Mouse (Mus musculus) midbrain, embryonic 15.5 days (tissue): ENCODE results near the gene Fcgbp. TPM values are rescaled to one million over a fixed set of nuclear protein-coding genes. Genes with fewer than 3 reads are reported as not detected.

Source experiments
- ATAC-seq: fragments of 200-750 bp; cut with Nextera tagmentation; replicated peaks from 2 replicates; pipeline ENCODE4 v1.8.0; 2017; ENCODE audit warnings: moderate TSS enrichment
- H3K27ac ChIP-seq: fragments of 300-500 bp; sonication (generic); 2 replicates; pipeline ENCODE4 v1.5.1; 2015; ENCODE audit warnings: mild to moderate bottlenecking, inconsistent platforms
- H3K27me3 ChIP-seq: fragments of 300-500 bp; sonication (generic); replicated peaks from 2 replicates; pipeline ENCODE4 v1.6.1; 2015; ENCODE audit warnings: inconsistent platforms
- H3K36me3 ChIP-seq: fragments of 300-500 bp; sonication (generic); replicated peaks from 2 replicates; pipeline ENCODE4 v1.6.1; 2015; ENCODE audit warnings: inconsistent platforms
- H3K4me1 ChIP-seq: fragments of 300-500 bp; sonication (generic); 2 replicates; pipeline ENCODE4 v1.6.1; 2015; ENCODE audit warnings: inconsistent platforms
- H3K4me2 ChIP-seq: fragments of 300-500 bp; sonication (generic); 2 replicates; pipeline ENCODE4 v1.6.1; 2015; ENCODE audit warnings: inconsistent platforms, mild to moderate bottlenecking, moderate library complexity
- H3K4me3 ChIP-seq: fragments of 300-500 bp; sonication (generic); 2 replicates; pipeline ENCODE4 v1.5.1; 2015; ENCODE audit warnings: mild to moderate bottlenecking, inconsistent platforms
- H3K9ac ChIP-seq: fragments of 300-500 bp; sonication (generic); 2 replicates; pipeline ENCODE4 v1.6.1; 2015; ENCODE audit warnings: mild to moderate bottlenecking, inconsistent platforms
- H3K9me3 ChIP-seq: fragments of 300-500 bp; sonication (generic); 2 replicates; pipeline ENCODE4 v1.6.1; 2016; ENCODE audit warnings: inconsistent platforms
- WGBS: fragments of 180-500 bp; shearing (Covaris S2); methylation state at CpG from one replicate; pipeline ENCODE4 v1.1.7; 2015; ENCODE audit warnings: mixed read lengths; 5-methylcytosine and 5-hydroxymethylcytosine counted together
- polyA plus RNA-seq: library from polyadenylated mRNA; unstranded; fragments of >200 nt; fragmentation: Nextera tagmentation; extraction: Ambion mirVana; gene quantifications from 2 replicates; pipeline ENCODE4 v1.2.1, GENCODE M21; 2015

Gene Fcgbp
- polyA plus RNA-seq, 1 experiment from 2014 or later = 0.66 TPM

DNA sequence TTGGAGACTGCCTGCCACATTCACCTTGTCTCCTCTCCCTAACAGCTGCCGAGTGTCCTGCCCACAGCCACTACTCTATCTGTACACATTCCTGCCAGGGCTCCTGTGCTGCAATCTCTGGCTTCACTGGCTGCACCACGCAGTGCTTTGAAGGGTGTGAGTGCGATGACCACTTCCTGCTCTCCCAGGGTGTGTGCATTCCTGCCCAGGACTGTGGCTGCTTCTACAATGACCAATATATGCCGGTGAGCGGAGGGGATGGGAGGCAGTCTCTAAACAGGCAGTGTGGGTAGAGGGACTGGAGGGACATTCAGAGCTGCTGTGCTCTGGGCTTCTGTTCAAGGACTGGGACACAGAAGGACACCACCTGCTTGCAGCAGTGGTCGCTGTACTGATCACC lies 88.3 kb downstream of the Fcgbp start:
- Histone ChIP-seq H3K4me2 (no peak overlapping the region), H3K36me3 (no peaks in the 10 kb centered on the region), H3K27ac (no peak overlapping the region), H3K4me3 (no peak overlapping the region), H3K27me3 (no peaks in the 10 kb centered on the region), H3K9ac (no peak overlapping the region), H3K4me1 (no peaks in the 10 kb centered on the region), H3K9me3 (no peaks in the 10 kb centered on the region)
- no peak for ATAC-seq
- WGBS = 67% methylated on average over 6 of the region's 6 CpGs

DNA sequence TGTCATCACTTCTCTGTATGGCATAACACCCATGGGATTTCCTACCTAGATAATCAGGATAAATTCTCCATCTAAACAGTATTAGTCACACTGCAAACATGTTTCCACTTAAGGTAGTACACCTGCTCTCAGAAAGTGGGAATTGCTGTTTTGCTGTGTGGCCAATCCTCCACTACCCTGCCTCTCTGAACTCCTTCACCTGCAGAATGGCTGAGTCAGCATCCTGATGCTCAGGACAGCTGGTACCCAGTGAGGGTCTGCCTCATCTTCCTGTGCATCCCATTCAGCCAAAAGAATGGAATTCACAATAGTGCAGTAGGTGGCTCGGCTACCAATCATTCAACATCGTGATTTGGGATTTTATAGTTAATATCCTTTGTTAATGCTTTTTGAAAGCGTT lies 88.9 kb downstream of the Fcgbp start:
- H3K36me3 ChIP-seq = no peaks in the 10 kb centered on the region
- WGBS = 74% methylated on average over 3 of the region's 3 CpGs
- no peaks in the 10 kb centered on the region for H3K4me1 ChIP-seq
- no peak overlapping the region for H3K4me2 ChIP-seq
- H3K4me3 ChIP-seq = no peak overlapping the region
- H3K9ac ChIP-seq = no peak overlapping the region
- no peak overlapping the region for H3K27ac ChIP-seq
- ATAC-seq = no peak
- H3K9me3 ChIP-seq = no peaks in the 10 kb centered on the region
- no peaks in the 10 kb centered on the region for H3K27me3 ChIP-seq

DNA sequence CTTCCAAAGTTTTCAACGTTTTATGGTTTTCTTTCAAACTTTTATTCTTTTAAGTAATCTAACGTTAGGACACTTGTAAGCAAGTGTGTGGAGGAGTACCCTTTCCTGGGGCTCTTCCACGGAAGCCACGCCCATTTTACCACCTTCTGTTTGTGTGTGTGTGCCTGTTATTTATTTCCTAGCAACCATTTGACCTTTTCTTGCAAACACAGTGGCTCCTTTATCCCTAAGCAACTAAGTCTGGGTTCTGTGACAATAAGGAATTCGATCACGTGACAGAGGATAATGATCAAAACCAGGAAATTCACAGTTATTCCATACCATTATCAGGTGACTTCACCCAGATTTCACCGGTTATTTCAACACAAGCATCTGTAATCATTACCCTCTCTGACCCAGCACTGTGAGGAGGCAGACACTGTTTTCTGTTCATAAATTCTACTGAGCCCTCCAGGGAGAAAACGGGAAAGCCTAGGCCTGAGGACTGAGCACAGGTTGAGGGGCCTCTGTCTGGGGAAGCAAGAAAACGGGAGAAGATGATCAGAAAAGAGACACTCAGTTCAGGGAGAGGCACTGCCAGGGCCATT lies 90.2 kb downstream of the Fcgbp start:
- Histone ChIP-seq H3K4me3 (no peak overlapping the region), H3K27me3 (no peaks in the 10 kb centered on the region), H3K4me1 (no peaks in the 10 kb centered on the region), H3K9me3 (no peaks in the 10 kb centered on the region), H3K27ac (no peak overlapping the region), H3K4me2 (no peak overlapping the region), H3K36me3 (no peaks in the 10 kb centered on the region), H3K9ac (peak overlapping the region; percentile 6; the same call in 1 of the 2 replicates)
- 63% methylated on average over 9 of the region's 9 CpGs for WGBS
- ATAC-seq = no peak

DNA sequence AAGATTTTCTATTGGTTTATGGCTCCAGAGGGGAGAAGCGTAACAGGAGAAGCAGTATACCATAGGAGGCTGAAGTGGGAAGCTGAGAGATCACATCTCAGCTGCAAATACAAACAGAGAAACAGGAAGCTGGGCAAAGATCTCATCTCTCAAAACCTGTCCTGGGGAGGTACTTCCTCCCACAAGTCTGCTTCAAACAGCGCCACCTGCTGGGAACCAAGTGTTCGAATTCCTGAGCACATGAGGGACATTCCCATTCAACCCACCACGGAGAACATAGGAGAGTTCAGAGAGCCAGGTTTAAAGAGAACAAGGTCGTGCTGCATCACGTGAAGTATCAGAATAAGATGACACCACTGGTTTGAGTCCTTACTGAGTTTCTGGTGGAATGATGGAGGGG lies 94.4 kb downstream of the Fcgbp start:
- no peaks in the 10 kb centered on the region for H3K9me3 ChIP-seq
- no peak for ATAC-seq
- peaks cover 17% of the 10 kb centered on the region for H3K4me1 ChIP-seq
- no peaks in the 10 kb centered on the region for H3K36me3 ChIP-seq
- H3K27ac ChIP-seq = no peak overlapping the region
- H3K4me3 ChIP-seq = no peak overlapping the region
- WGBS = 80% methylated on average over 6 of the region's 6 CpGs
- H3K4me2 ChIP-seq = no peak overlapping the region
- H3K27me3 ChIP-seq = no peaks in the 10 kb centered on the region
- no peak overlapping the region for H3K9ac ChIP-seq

DNA sequence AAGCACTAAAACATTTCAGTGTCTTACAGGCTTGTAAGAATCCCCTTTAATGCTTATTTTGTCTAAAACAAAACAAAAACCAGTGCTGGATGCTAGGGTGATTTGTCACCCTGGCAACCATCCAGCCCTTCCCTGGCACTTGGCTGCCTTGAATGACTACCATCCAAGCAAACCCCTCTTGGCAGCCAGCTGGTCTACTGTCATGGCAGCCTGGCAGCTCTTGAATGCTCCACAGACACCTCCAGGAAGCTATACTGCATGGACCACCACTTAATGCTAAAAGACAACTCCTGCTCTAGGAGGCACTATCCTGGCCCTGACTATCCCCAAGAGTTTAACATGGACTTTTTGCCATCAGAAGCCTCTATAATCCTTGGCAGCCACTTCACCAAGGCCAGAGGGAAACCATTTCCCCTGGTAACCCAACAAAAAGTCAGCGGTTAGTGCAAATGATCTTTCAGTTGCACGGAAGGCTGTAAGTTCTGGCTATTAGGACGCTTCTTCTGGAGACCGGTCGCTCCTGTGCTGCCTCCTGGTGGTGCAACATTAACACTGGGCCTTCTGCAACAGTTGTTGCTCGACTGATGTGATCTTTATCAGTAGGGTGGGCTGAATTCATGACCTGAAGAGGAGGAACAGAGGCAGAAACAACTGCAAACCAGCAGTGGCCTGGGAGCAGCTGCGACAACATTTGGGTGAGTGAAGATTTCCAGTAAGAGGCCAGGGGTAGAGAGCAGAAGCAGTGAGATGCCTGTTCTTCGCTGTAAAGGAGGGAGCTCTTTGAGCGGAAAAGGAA lies 97.5 kb downstream of the Fcgbp start:
- Histone ChIP-seq H3K4me2 (peak overlapping the region; percentile 86), H3K9ac (peak overlapping the region; percentile 40), H3K27me3 (no peaks in the 10 kb centered on the region), H3K4me1 (peaks cover 33% of the 10 kb centered on the region), H3K4me3 (peak overlapping the region; percentile 76), H3K27ac (peak overlapping the region; percentile 75), H3K36me3 (no peaks in the 10 kb centered on the region), H3K9me3 (no peaks in the 10 kb centered on the region)
- ATAC-seq = peak; percentile 32; the same call in 1 of the 2 replicates
- 7% methylated on average over 9 of the region's 9 CpGs for WGBS

DNA sequence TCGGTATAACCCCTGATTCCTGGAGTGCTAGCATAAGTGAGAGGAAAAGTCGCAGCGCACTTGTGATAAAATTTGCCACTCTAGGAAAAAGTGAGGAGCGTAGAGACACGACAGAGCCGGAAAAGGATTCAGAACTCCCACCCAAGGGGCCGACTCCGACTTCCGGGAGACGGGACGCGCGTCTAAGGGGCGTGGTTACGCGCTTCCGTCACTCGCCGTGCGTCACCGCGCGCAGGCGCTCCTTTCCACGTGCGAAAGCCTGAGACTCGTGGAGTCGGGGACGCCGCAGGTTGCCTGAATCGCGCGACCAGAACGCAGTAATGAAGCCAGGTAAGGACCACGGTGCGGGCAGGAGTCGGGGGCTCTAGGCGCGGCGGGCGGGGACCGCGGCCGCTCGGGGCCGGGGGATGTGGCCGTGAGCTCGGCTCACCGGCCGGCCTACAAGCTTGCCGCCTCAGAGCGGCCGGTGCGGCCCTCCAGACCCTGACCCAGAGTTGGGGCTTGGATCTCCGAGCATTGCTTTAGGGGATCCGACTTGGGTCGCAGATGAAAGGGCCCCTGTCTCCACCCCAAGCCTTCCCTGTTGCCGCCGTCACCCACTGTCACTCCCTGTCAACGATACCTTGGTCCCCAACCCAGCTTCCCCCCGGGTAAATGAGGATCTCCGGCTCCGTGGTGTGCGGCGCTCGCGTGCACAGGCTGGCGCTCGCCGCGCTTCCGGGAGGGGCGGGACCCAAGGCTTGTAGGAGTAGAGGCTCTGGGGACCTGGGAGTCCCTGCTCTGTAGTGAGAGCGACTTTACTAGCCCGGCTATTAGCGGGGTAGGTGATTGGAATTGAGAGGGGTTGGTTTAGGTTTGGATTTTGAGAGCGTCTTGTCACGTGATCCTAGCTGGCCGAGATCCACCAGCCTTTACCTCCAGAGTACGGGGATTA lies 98.7 kb downstream of the Fcgbp start, which contains the start of gene Fbl:
Fbl (plus strand) TSS at position 222 of the 934 bp plus-strand sequence.
- ATAC-seq = peak; percentile 95
- Histone ChIP-seq H3K9me3 (no peaks in the 10 kb centered on the region), H3K9ac (peak within 1 kb of the TSS; percentile 77), H3K4me3 (peak within 1 kb of the TSS; percentile 76), H3K36me3 (no peaks in the 10 kb centered on the region), H3K4me2 (peak within 1 kb of the TSS; percentile 86), H3K27ac (peak within 1 kb of the TSS; percentile 75), H3K4me1 (peaks cover 33% of the 10 kb centered on the region), H3K27me3 (no peaks in the 10 kb centered on the region)
- under 1% methylated on average over 80 of the region's 80 CpGs for WGBS

Other genes with a start within 250 kb of the Fcgbp start
- gene Zfp59, start 232.6 kb upstream of the Fcgbp start, polyA plus RNA-seq = 11.5 and 12.0 TPM in 2 replicates
- gene Zfp607a, start 213.7 kb upstream of the Fcgbp start, polyA plus RNA-seq = 1.2 and 1.5 TPM in 2 replicates
- gene Zfp974, start 141.8 kb upstream of the Fcgbp start, polyA plus RNA-seq = 17.6 and 18.0 TPM in 2 replicates
- 36.0 and 38.8 TPM in 2 replicates for gene Zfp780b, start 92.1 kb upstream of the Fcgbp start, polyA plus RNA-seq
- 6.0 and 7.7 TPM in 2 replicates for gene Zfp850, start 57.1 kb upstream of the Fcgbp start, polyA plus RNA-seq
- 296 and 299 TPM in 2 replicates for gene Psmc4, start 21.1 kb upstream of the Fcgbp start, polyA plus RNA-seq
- gene 9530053A07Rik, start 58.2 kb downstream of the Fcgbp start, polyA plus RNA-seq = 0.05 and 0.06 TPM in 2 replicates
- 75.6 and 78.4 TPM in 2 replicates for gene Fbl, start 98.5 kb downstream of the Fcgbp start, polyA plus RNA-seq
- 16.3 and 18.1 TPM in 2 replicates for gene Dyrk1b, start 108.2 kb downstream of the Fcgbp start, polyA plus RNA-seq
- gene Eid2, start 196.6 kb downstream of the Fcgbp start, polyA plus RNA-seq = 16.4 and 21.0 TPM in 2 replicates
- gene Eid2b, start 206.5 kb downstream of the Fcgbp start, polyA plus RNA-seq = 44.1 and 45.1 TPM in 2 replicates
- gene Selenov, start 219.9 kb downstream of the Fcgbp start, polyA plus RNA-seq = 0.92 and 1.3 TPM in 2 replicates
- 22.6 and 23.1 TPM in 2 replicates for gene Dll3, start 231.0 kb downstream of the Fcgbp start, polyA plus RNA-seq
- 129 and 136 TPM in 2 replicates for gene Timm50, start 240.8 kb downstream of the Fcgbp start, polyA plus RNA-seq